ENCODE assay signal across 17 mouse cellular contexts in the genomic region with DNA sequence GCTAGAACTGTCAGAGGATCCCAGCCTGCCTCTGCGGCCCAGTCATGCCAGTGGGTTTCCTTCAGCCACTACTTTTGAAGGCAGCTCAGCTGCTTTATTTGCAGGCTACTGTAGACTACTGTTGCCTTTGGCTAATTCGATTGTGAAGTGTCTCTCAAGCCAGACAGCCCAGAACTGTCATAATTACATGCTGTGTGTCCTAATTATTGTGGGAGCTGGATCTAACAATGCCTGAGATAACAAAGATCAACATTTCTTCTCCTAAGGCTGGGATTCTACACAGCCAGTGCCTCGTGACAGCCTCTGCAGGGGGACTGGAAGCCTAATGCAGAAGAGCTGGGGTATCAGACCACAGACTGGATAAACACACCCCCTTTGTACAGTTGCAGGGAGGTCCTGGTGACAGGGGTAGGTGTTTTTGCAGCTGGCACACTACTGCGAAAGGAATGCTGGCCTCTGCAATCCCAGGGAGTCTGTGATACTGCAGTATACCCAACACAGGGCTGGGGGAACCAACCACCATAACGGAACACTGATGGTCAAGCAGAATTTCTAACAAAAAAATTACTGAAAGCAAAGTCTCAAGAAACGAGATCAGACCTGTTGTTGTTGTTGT.
DNase-seq lines count a peak whose midpoint lies in the region; ATAC-seq lines count a peak whose summit lies in the region.
"Had no signal": no experiment of that assay in that cellular context is flagged by ENCODE, and none has a peak within 500 bp of the region (broad histone marks: within the 10 kb centered on the region; RNA-seq: fewer than 3 reads in every experiment).

No protein-coding gene starts in this region.

- WGBS in heart, embryonic 10.5 days, result 57% methylated on average over 6 of the region's 6 CpGs
- WGBS in kidney, embryonic 14.5 days, result 64% methylated on average over 6 of the region's 6 CpGs
- 60% methylated on average over 6 of the region's 6 CpGs for WGBS in embryonic facial prominence, embryonic 11.5 days

- H3K9me3 ChIP-seq in heart, embryonic 10.5 days, result no peaks in the 10 kb centered on the region
- H3K9me3 ChIP-seq in kidney, embryonic 14.5 days (ENCODE audit: control insufficient read depth, low read length), result no peaks in the 10 kb centered on the region
- H3K9me3 ChIP-seq in embryonic facial prominence, embryonic 11.5 days (replicated peaks; ENCODE audit: control insufficient read depth, low read length), result no peaks in the 10 kb centered on the region
- H3K9me3 ChIP-seq: forebrain, embryonic 15.5 days; G1E; liver, embryonic 15.5 days had no signal

- H3K36me3 ChIP-seq in heart, embryonic 10.5 days, result peaks cover 17% of the 10 kb centered on the region; the same call in 1 of the 2 replicates
- peaks cover 25% of the 10 kb centered on the region for H3K36me3 ChIP-seq in kidney, embryonic 14.5 days (ENCODE audit: control insufficient read depth, insufficient read depth, low read length)
- no peaks in the 10 kb centered on the region for H3K36me3 ChIP-seq in embryonic facial prominence, embryonic 11.5 days (replicated peaks; ENCODE audit: control insufficient read depth, insufficient read depth, low read depth, low read length)
- H3K36me3 ChIP-seq: forebrain, embryonic 15.5 days; G1E had no signal

- ATAC-seq in kidney, embryonic 14.5 days (ENCODE audit: low FRiP score, low TSS enrichment), result peak; percentile 79
- ATAC-seq in embryonic facial prominence, embryonic 11.5 days (replicated peaks; ENCODE audit: insufficient number of reproducible peaks, low FRiP score, low TSS enrichment, low read depth), result peak; percentile 58
- ATAC-seq: forebrain, embryonic 15.5 days; inflammation-experienced regulatory T-cells, adult 6 months had no signal

- no peak overlapping the region for H3K9ac ChIP-seq in kidney, embryonic 14.5 days (ENCODE audit: low read depth, low read length)
- no peak overlapping the region for H3K9ac ChIP-seq in embryonic facial prominence, embryonic 11.5 days (replicated peaks; ENCODE audit: low read length)
- H3K9ac ChIP-seq: forebrain, embryonic 15.5 days; liver, embryonic 15.5 days had no signal

- no peaks in the 10 kb centered on the region for H3K27me3 ChIP-seq in heart, embryonic 10.5 days (ENCODE audit: insufficient read depth, poor library complexity, severe bottlenecking)
- H3K27me3 ChIP-seq in kidney, embryonic 14.5 days (ENCODE audit: control insufficient read depth, insufficient read depth, low read length), result no peaks in the 10 kb centered on the region
- H3K27me3 ChIP-seq in embryonic facial prominence, embryonic 11.5 days (ENCODE audit: control insufficient read depth, insufficient read depth, low read length), result no peaks in the 10 kb centered on the region
- H3K27me3 ChIP-seq: forebrain, embryonic 15.5 days; liver, embryonic 15.5 days had no signal

- H3K4me2 ChIP-seq in kidney, embryonic 14.5 days (replicated peaks; ENCODE audit: low read depth, low read length), result no peak overlapping the region
- H3K4me2 ChIP-seq in embryonic facial prominence, embryonic 11.5 days (ENCODE audit: low read depth, low read length), result no peak overlapping the region
- H3K4me2 ChIP-seq: forebrain, embryonic 15.5 days; liver, embryonic 15.5 days had no signal

- no peak for DNase-seq in heart, embryonic 10.5 days (ENCODE audit: low spot score)
- no peak for DNase-seq in heart, postnatal 10 days
- no peak for DNase-seq in kidney, postnatal 25 days
- peak; percentile 25 for DNase-seq in MN1 (ENCODE audit: low spot score)
- no peak for DNase-seq in embryonic facial prominence, embryonic 11.5 days (ENCODE audit: low spot score)
- DNase-seq in gastrocnemius, postnatal 36 days, result no peak
- no peak for DNase-seq in left cerebral cortex, adult 11 months (ENCODE audit: low spot score)
- DNase-seq: B cell, adult 2 months; cerebellum, adult 11 months; gastrocnemius, postnatal 10 days; lung, postnatal 4 days; thymus, postnatal 25 days had no signal

- intact Hi-C loops in heart, postnatal 10 days (cut with DNase I), result no loop called here
- intact Hi-C loops in gastrocnemius, postnatal 36 days (cut with DNase I), result no loop called here

- H3K27ac ChIP-seq in heart, embryonic 10.5 days, result peak overlapping the region; percentile 47; the same call in 1 of the 2 replicates
- H3K27ac ChIP-seq in kidney, embryonic 14.5 days (ENCODE audit: low read depth, low read length), result no peak overlapping the region
- no peak overlapping the region for H3K27ac ChIP-seq in embryonic facial prominence, embryonic 11.5 days (replicated peaks; ENCODE audit: low read depth, low read length)
- H3K27ac ChIP-seq: forebrain, embryonic 15.5 days; liver, embryonic 15.5 days had no signal

- H3K4me3 ChIP-seq in heart, embryonic 10.5 days, result no peak overlapping the region
- no peak overlapping the region for H3K4me3 ChIP-seq in kidney, embryonic 14.5 days (ENCODE audit: low read length)
- H3K4me3 ChIP-seq in embryonic facial prominence, embryonic 11.5 days (ENCODE audit: low read depth, low read length), result no peak overlapping the region
- H3K4me3 ChIP-seq: forebrain, embryonic 15.5 days; liver, embryonic 15.5 days had no signal

- H3K4me1 ChIP-seq in heart, embryonic 10.5 days, result peaks cover 57% of the 10 kb centered on the region
- H3K4me1 ChIP-seq in kidney, embryonic 14.5 days (ENCODE audit: control insufficient read depth, insufficient read depth, low read length), result 0 out of 2 replicates have a peak, but pooled peaks cover 4% of the 10 kb centered on the region
- H3K4me1 ChIP-seq in embryonic facial prominence, embryonic 11.5 days (ENCODE audit: control insufficient read depth, insufficient read depth, low read length), result no peaks in the 10 kb centered on the region
